Mouse (Mus musculus) brain, embryonic 14.5 days (tissue): ENCODE data around the gene Stim1.

Source experiments
- CTCF ChIP-seq: fragments of 200-500 bp; IDR thresholded peaks from 2 replicates; pipeline ENCODE4 v1.5.1; 2012; ENCODE audit warnings: inconsistent platforms, mild to moderate bottlenecking, moderate library complexity, borderline replicate concordance; ENCODE audit not compliant: insufficient read depth, insufficient read length; ENCODE audit errors: extremely low read depth
- POLR2A ChIP-seq: fragments of 200-500 bp; IDR thresholded peaks from 2 replicates; pipeline ENCODE4 v1.6.1; 2012; ENCODE audit warnings: mild to moderate bottlenecking, inconsistent platforms, borderline replicate concordance; ENCODE audit not compliant: poor library complexity, insufficient read depth, insufficient read length, severe bottlenecking; ENCODE audit errors: extremely low read depth

- no peak for TF ChIP-seq POLR2A
- TF ChIP-seq CTCF = no peak
These were observed 45.7 kb upstream of the Stim1 start for GRCm38 (mm10) chr7:102221899-102222298.
